Mouse (Mus musculus) midbrain, embryonic 16.5 days (tissue): ENCODE measurements at regions not wholly inside any gene's neighbourhood (a gene's known extent, or its start where the extent isn't known, plus 50 kb on each side); places are given as distances from the start of the nearest gene placed in this dataset.

ENCODE experiments used
- ATAC-seq: fragments of 200-750 bp; cut with Nextera tagmentation; 2 replicates; pipeline ENCODE4 v1.8.0; 2017; ENCODE audit warnings: moderate TSS enrichment
- H3K27ac ChIP-seq: fragments of 300-500 bp; sonication (generic); 2 replicates; pipeline ENCODE4 v1.5.1; 2014; ENCODE audit warnings: mild to moderate bottlenecking, low read length, mixed read lengths
- H3K27me3 ChIP-seq: fragments of 300-500 bp; sonication (generic); 2 replicates; pipeline ENCODE4 v1.6.1; 2014; ENCODE audit warnings: low read depth, low read length, mixed read lengths; ENCODE audit not compliant: control insufficient read depth, insufficient read depth
- H3K36me3 ChIP-seq: fragments of 300-500 bp; sonication (generic); 2 replicates; pipeline ENCODE4 v1.6.1; 2014; ENCODE audit warnings: mild to moderate bottlenecking, low read length, moderate library complexity, mixed read lengths; ENCODE audit not compliant: control insufficient read depth, insufficient read depth
- H3K4me1 ChIP-seq: fragments of 300-500 bp; sonication (generic); 2 replicates; pipeline ENCODE4 v1.6.1; 2014; ENCODE audit warnings: mild to moderate bottlenecking, low read length, mixed read lengths; ENCODE audit not compliant: control insufficient read depth, insufficient read depth
- H3K4me2 ChIP-seq: fragments of 300-500 bp; sonication (generic); 2 replicates; pipeline ENCODE4 v1.6.1; 2014; ENCODE audit warnings: mild to moderate bottlenecking, low read length, mixed read lengths
- H3K4me3 ChIP-seq: fragments of 300-500 bp; sonication (generic); 2 replicates; pipeline ENCODE4 v1.5.1; 2014; ENCODE audit warnings: low read depth, mild to moderate bottlenecking, low read length, moderate library complexity, mixed read lengths
- H3K9ac ChIP-seq: fragments of 300-500 bp; sonication (generic); 2 replicates; pipeline ENCODE4 v1.6.1; 2014; ENCODE audit warnings: low read depth, low read length, mixed read lengths
- H3K9me3 ChIP-seq: fragments of 300-500 bp; sonication (generic); replicated peaks from 2 replicates; pipeline ENCODE4 v1.6.1; 2014; ENCODE audit warnings: mild to moderate bottlenecking, low read length, mixed read lengths; ENCODE audit not compliant: control insufficient read depth, poor library complexity, severe bottlenecking
- WGBS: fragments of 180-500 bp; shearing (Covaris S2); extraction: QIAGEN DNeasy Blood & Tissue Kit; methylation state at CpG from one replicate; pipeline ENCODE4 v1.1.7; 2014; 5-methylcytosine and 5-hydroxymethylcytosine counted together

- Histone ChIP-seq H3K4me1 (no peaks in the 10 kb centered on the region), H3K36me3 (no peaks in the 10 kb centered on the region)
Measured at GRCm38 (mm10) chr12:94334671-94335070, 1357.4 kb upstream of the Flrt2 start.

GRCm38 (mm10) chr12:94349623-94350156 is 1342.3 kb upstream of the Flrt2 start:
- H3K4me2 ChIP-seq: no peak overlapping the region
- H3K36me3 ChIP-seq: no peaks in the 10 kb centered on the region
- no peak for ATAC-seq
- H3K9me3 ChIP-seq: no peaks in the 10 kb centered on the region
- H3K27me3 ChIP-seq: no peaks in the 10 kb centered on the region
- WGBS: 18% methylated on average over 7 of the region's 7 CpGs
- H3K27ac ChIP-seq: no peak overlapping the region
- H3K4me3 ChIP-seq: no peak overlapping the region
- no peak overlapping the region for H3K9ac ChIP-seq
- H3K4me1 ChIP-seq: peaks cover 3% of the 10 kb centered on the region; the same call in 1 of the 2 replicates

More at GRCm38 (mm10) chr12:94334671-94335070, 1357.4 kb upstream of the Flrt2 start:
- Histone ChIP-seq H3K9ac (no peak overlapping the region), H3K4me3 (no peak overlapping the region), H3K27ac (no peak overlapping the region), H3K9me3 (no peaks in the 10 kb centered on the region), H3K4me2 (no peak overlapping the region), H3K27me3 (no peaks in the 10 kb centered on the region)
- 86% methylated on average over 3 of the region's 3 CpGs for WGBS
- ATAC-seq: no peak

- H3K9ac ChIP-seq: no peak overlapping the region
- H3K4me2 ChIP-seq: no peak overlapping the region
- no peaks in the 10 kb centered on the region for H3K9me3 ChIP-seq
- no peak for ATAC-seq
- no peak overlapping the region for H3K27ac ChIP-seq
- no peak overlapping the region for H3K4me3 ChIP-seq
- no peaks in the 10 kb centered on the region for H3K27me3 ChIP-seq
- 75% methylated on average over 6 of the region's 6 CpGs for WGBS
- H3K4me1 ChIP-seq: no peaks in the 10 kb centered on the region
- no peaks in the 10 kb centered on the region for H3K36me3 ChIP-seq
Measured at GRCm38 (mm10) chr12:94364269-94364668, 1327.8 kb upstream of the Flrt2 start.

GRCm38 (mm10) chr12:94399991-94400390 is 1292.0 kb upstream of the Flrt2 start:
- Histone ChIP-seq H3K4me3 (no peak overlapping the region), H3K27me3 (no peaks in the 10 kb centered on the region), H3K9ac (no peak overlapping the region), H3K4me2 (no peak overlapping the region), H3K27ac (no peak overlapping the region), H3K9me3 (no peaks in the 10 kb centered on the region), H3K36me3 (no peaks in the 10 kb centered on the region), H3K4me1 (no peaks in the 10 kb centered on the region)
- ATAC-seq: no peak
- WGBS: 48% methylated on average over 2 of the region's 2 CpGs

GRCm38 (mm10) chr12:94420918-94421317 is 1271.1 kb upstream of the Flrt2 start:
- Histone ChIP-seq H3K9ac (no peak overlapping the region), H3K4me1 (no peaks in the 10 kb centered on the region), H3K27ac (no peak overlapping the region), H3K36me3 (no peaks in the 10 kb centered on the region), H3K9me3 (no peaks in the 10 kb centered on the region), H3K4me3 (no peak overlapping the region), H3K27me3 (no peaks in the 10 kb centered on the region), H3K4me2 (no peak overlapping the region)
- 77% methylated on average over 5 of the region's 5 CpGs for WGBS
- ATAC-seq: no peak

- Histone ChIP-seq H3K9ac (no peak overlapping the region), H3K9me3 (no peaks in the 10 kb centered on the region), H3K4me3 (no peak overlapping the region), H3K4me1 (no peaks in the 10 kb centered on the region), H3K36me3 (no peaks in the 10 kb centered on the region), H3K4me2 (no peak overlapping the region), H3K27ac (no peak overlapping the region), H3K27me3 (no peaks in the 10 kb centered on the region)
- ATAC-seq: no peak
- WGBS: 71% methylated on average over 3 of the region's 3 CpGs
Measured at GRCm38 (mm10) chr12:94421743-94422142, 1270.3 kb upstream of the Flrt2 start.

GRCm38 (mm10) chr12:94424340-94424981 is 1267.6 kb upstream of the Flrt2 start:
- Histone ChIP-seq H3K9ac (no peak overlapping the region), H3K4me1 (no peaks in the 10 kb centered on the region), H3K4me3 (no peak overlapping the region), H3K27me3 (no peaks in the 10 kb centered on the region), H3K27ac (no peak overlapping the region), H3K4me2 (no peak overlapping the region), H3K36me3 (no peaks in the 10 kb centered on the region), H3K9me3 (no peaks in the 10 kb centered on the region)
- ATAC-seq: no peak
- 3% methylated on average over 3 of the region's 3 CpGs for WGBS

GRCm38 (mm10) chr12:94449517-94449916 is 1242.5 kb upstream of the Flrt2 start:
- H3K9ac ChIP-seq: no peak overlapping the region
- no peak for ATAC-seq
- H3K4me3 ChIP-seq: no peak overlapping the region
- H3K9me3 ChIP-seq: no peaks in the 10 kb centered on the region
- 91% methylated on average over 1 of the region's 1 CpGs for WGBS
- no peaks in the 10 kb centered on the region for H3K27me3 ChIP-seq
- H3K27ac ChIP-seq: no peak overlapping the region
- H3K4me2 ChIP-seq: no peak overlapping the region
- H3K4me1 ChIP-seq: no peaks in the 10 kb centered on the region
- no peaks in the 10 kb centered on the region for H3K36me3 ChIP-seq

GRCm38 (mm10) chr12:94468027-94468426 is 1224.0 kb upstream of the Flrt2 start:
- Histone ChIP-seq H3K9ac (no peak overlapping the region), H3K4me1 (no peaks in the 10 kb centered on the region), H3K4me2 (no peak overlapping the region), H3K9me3 (no peaks in the 10 kb centered on the region), H3K27me3 (no peaks in the 10 kb centered on the region), H3K36me3 (no peaks in the 10 kb centered on the region), H3K4me3 (no peak overlapping the region), H3K27ac (no peak overlapping the region)
- WGBS: 79% methylated on average over 2 of the region's 2 CpGs
- no peak for ATAC-seq
